Mouse (Mus musculus) CH12.LX (cell line): Measurements from ENCODE around the gene Kcnd1. TPM values are rescaled to one million over a fixed set of nuclear protein-coding genes. Genes with fewer than 3 reads are reported as not detected.

Source experiments
- DNase-seq: peaks from one replicate; pipeline ENCODE4 v3.0.0-alpha.2; 2013; ENCODE audit errors: extremely low read depth
- H3K27ac ChIP-seq: 2 replicates; pipeline ENCODE4 v1.5.1; 2012; ENCODE audit warnings: low read depth, mild to moderate bottlenecking, control low read depth, moderate library complexity; ENCODE audit not compliant: insufficient read depth
- H3K27me3 ChIP-seq: replicated peaks from 2 replicates; pipeline ENCODE3; 2012; ENCODE audit warnings: inconsistent platforms
- H3K36me3 ChIP-seq, 2 experiments: replicated peaks in 1 of 2; 2 replicates each; pipeline versions ENCODE3 to v1.6.1; 2012; ENCODE audit warnings: inconsistent platforms in 1 of 2, low read length in 1 of 2, mild to moderate bottlenecking in 1 of 2, mixed read lengths in 1 of 2, moderate library complexity in 1 of 2; ENCODE audit not compliant: control insufficient read depth in 1 of 2, insufficient read depth in 1 of 2
- H3K4me1 ChIP-seq, 2 experiments: 2 replicates each; pipeline ENCODE4 v1.6.1; 2012; ENCODE audit warnings: inconsistent platforms in 1 of 2, moderate library complexity in 1 of 2; ENCODE audit not compliant: insufficient read depth in 2 of 2, control insufficient read depth in 1 of 2
- H3K4me2 ChIP-seq: 2 replicates; pipeline ENCODE4 v1.6.1; 2012; ENCODE audit warnings: low read depth, mild to moderate bottlenecking, control low read depth; ENCODE audit not compliant: poor library complexity, insufficient read depth, severe bottlenecking
- H3K4me3 ChIP-seq, 3 experiments: fragments of 150-350 bp in 1 of 3; sonication (generic) in 1 of 3; replicated peaks in 1 of 3; 2 replicates each; pipeline versions ENCODE3 to v1.5.1; 2011 to 2012; ENCODE audit warnings: low read depth in 2 of 3, low read length in 2 of 3, mild to moderate bottlenecking in 2 of 3, moderate library complexity in 2 of 3, control low read depth in 1 of 3, improper control_type of control experiment in 1 of 3, inconsistent platforms in 1 of 3, mixed read lengths in 1 of 3; ENCODE audit not compliant: poor library complexity in 1 of 3
- H3K79me2 ChIP-seq: replicated peaks from 2 replicates; pipeline ENCODE4 v1.6.1; 2012; ENCODE audit warnings: mild to moderate bottlenecking, moderate library complexity; ENCODE audit not compliant: control insufficient read depth, poor library complexity, insufficient read depth, severe bottlenecking; ENCODE audit errors: extremely low read depth
- H3K9ac ChIP-seq: 2 replicates; pipeline ENCODE4 v1.6.1; 2012; ENCODE audit warnings: low read depth, mild to moderate bottlenecking, control low read depth, moderate library complexity; ENCODE audit not compliant: insufficient read depth
- H3K9me3 ChIP-seq: replicated peaks from 2 replicates; pipeline ENCODE3; 2012; ENCODE audit warnings: low read length, inconsistent platforms, mixed read lengths
- CHD1 ChIP-seq: IDR thresholded peaks from 2 replicates; pipeline ENCODE4 v1.6.1; 2012; ENCODE audit warnings: low read depth, low read length, improper control_type of control experiment, inconsistent platforms
- CHD2 ChIP-seq: IDR thresholded peaks from 2 replicates; pipeline ENCODE4 v1.6.1; 2011; ENCODE audit warnings: low read length, improper control_type of control experiment
- CTCF ChIP-seq, 2 experiments: IDR thresholded peaks in 1 of 2; conservative IDR thresholded peaks in 1 of 2; 2 replicates each; pipeline ENCODE4 v1.5.1; 2011 to 2012; ENCODE audit warnings: low read depth in 2 of 2, low read length in 2 of 2, improper control_type of control experiment in 1 of 2, inconsistent platforms in 1 of 2, mild to moderate bottlenecking in 1 of 2, moderate library complexity in 1 of 2
- E2F4 ChIP-seq: IDR thresholded peaks from 2 replicates; pipeline ENCODE4 v1.6.1; 2011; ENCODE audit warnings: low read depth, low read length, improper control_type of control experiment; ENCODE audit not compliant: insufficient replicate concordance
- ELF1 ChIP-seq: IDR thresholded peaks from 2 replicates; pipeline ENCODE4 v1.6.1; 2014; ENCODE audit warnings: low read depth, mild to moderate bottlenecking, inconsistent platforms, low read length, improper control_type of control experiment
- EP300 ChIP-seq: IDR thresholded peaks from 2 replicates; pipeline ENCODE4 v1.6.1; 2011; ENCODE audit warnings: low read length, improper control_type of control experiment
- ETS1 ChIP-seq: conservative IDR thresholded peaks from 2 replicates; pipeline ENCODE4 v1.6.1; 2012; ENCODE audit warnings: low read depth, mild to moderate bottlenecking, inconsistent platforms, low read length, improper control_type of control experiment, moderate library complexity
- GABPA ChIP-seq: IDR thresholded peaks from 2 replicates; pipeline ENCODE4 v1.6.1; 2012; ENCODE audit warnings: low read depth, low read length, improper control_type of control experiment, inconsistent platforms; ENCODE audit not compliant: insufficient replicate concordance
- HCFC1 ChIP-seq: IDR thresholded peaks from 2 replicates; pipeline ENCODE4 v1.6.1; 2012; ENCODE audit warnings: low read depth, mild to moderate bottlenecking, inconsistent platforms, low read length, improper control_type of control experiment
- JUN ChIP-seq: IDR thresholded peaks from 2 replicates; pipeline ENCODE4 v1.6.1; 2011; ENCODE audit warnings: low read depth, mild to moderate bottlenecking, low read length, improper control_type of control experiment, moderate library complexity; ENCODE audit not compliant: insufficient read depth
- JUND ChIP-seq: conservative IDR thresholded peaks from 2 replicates; pipeline ENCODE4 v1.6.1; 2011; ENCODE audit warnings: low read depth, low read length, improper control_type of control experiment
- KAT2A ChIP-seq: IDR thresholded peaks from 2 replicates; pipeline ENCODE4 v1.6.1; 2012; ENCODE audit warnings: low read length, improper control_type of control experiment, inconsistent platforms; ENCODE audit not compliant: insufficient replicate concordance
- MAFK ChIP-seq: IDR thresholded peaks from 2 replicates; pipeline ENCODE4 v1.6.1; 2011; ENCODE audit warnings: low read length, improper control_type of control experiment; ENCODE audit not compliant: insufficient replicate concordance
- MAZ ChIP-seq: IDR thresholded peaks from 2 replicates; pipeline ENCODE4 v1.6.1; 2012; ENCODE audit warnings: low read depth, mild to moderate bottlenecking, inconsistent platforms, low read length, improper control_type of control experiment, moderate library complexity
- MEF2A ChIP-seq: IDR thresholded peaks from 2 replicates; pipeline ENCODE4 v1.6.1; 2014; ENCODE audit warnings: low read depth, mild to moderate bottlenecking, inconsistent platforms, low read length, improper control_type of control experiment, borderline replicate concordance
- MXI1 ChIP-seq: IDR thresholded peaks from 2 replicates; pipeline ENCODE4 v1.6.1; 2011; ENCODE audit warnings: mild to moderate bottlenecking, low read depth, low read length, improper control_type of control experiment
- MYC ChIP-seq: IDR thresholded peaks from 2 replicates; pipeline ENCODE4 v1.6.1; 2011; ENCODE audit warnings: low read depth, mild to moderate bottlenecking, improper control_type of control experiment, low read length
- NELFE ChIP-seq: IDR thresholded peaks from 2 replicates; pipeline ENCODE4 v1.6.1; 2011; ENCODE audit warnings: low read depth, low read length, improper control_type of control experiment
- NRF1 ChIP-seq: IDR thresholded peaks from 2 replicates; pipeline ENCODE4 v1.6.1; 2014; ENCODE audit warnings: low read depth, mild to moderate bottlenecking, inconsistent platforms, low read length, improper control_type of control experiment, moderate library complexity
- PAX5 ChIP-seq: IDR thresholded peaks from 2 replicates; pipeline ENCODE4 v1.6.1; 2012; ENCODE audit warnings: low read length, inconsistent platforms, mixed read lengths
- POLR2A ChIP-seq: IDR thresholded peaks from 2 replicates; pipeline ENCODE4 v1.6.1; 2011; ENCODE audit warnings: low read depth, mild to moderate bottlenecking, improper control_type of control experiment, low read length
- POLR2AphosphoS2 ChIP-seq: IDR thresholded peaks from 2 replicates; pipeline ENCODE4 v1.6.1; 2011; ENCODE audit warnings: low read depth, low read length, improper control_type of control experiment
- RAD21 ChIP-seq: IDR thresholded peaks from 2 replicates; pipeline ENCODE4 v1.6.1; 2011; ENCODE audit warnings: low read depth, mild to moderate bottlenecking, low read length, improper control_type of control experiment, moderate library complexity
- SIN3A ChIP-seq: IDR thresholded peaks from 2 replicates; pipeline ENCODE4 v1.6.1; 2012; ENCODE audit warnings: low read length, improper control_type of control experiment, inconsistent platforms
- SMC3 ChIP-seq: IDR thresholded peaks from 2 replicates; pipeline ENCODE4 v1.6.1; 2011; ENCODE audit warnings: low read depth, low read length, improper control_type of control experiment
- TCF12 ChIP-seq: IDR thresholded peaks from 2 replicates; pipeline ENCODE4 v1.6.1; 2014; ENCODE audit warnings: low read depth, mild to moderate bottlenecking, inconsistent platforms, low read length, improper control_type of control experiment
- UBTF ChIP-seq: IDR thresholded peaks from 2 replicates; pipeline ENCODE4 v1.6.1; 2012; ENCODE audit warnings: low read depth, mild to moderate bottlenecking, inconsistent platforms, low read length, improper control_type of control experiment, moderate library complexity
- USF1 ChIP-seq: IDR thresholded peaks from 2 replicates; pipeline ENCODE4 v1.6.1; 2014; ENCODE audit warnings: low read depth, mild to moderate bottlenecking, inconsistent platforms, low read length, improper control_type of control experiment
- USF2 ChIP-seq: conservative IDR thresholded peaks from 2 replicates; pipeline ENCODE4 v1.6.1; 2011; ENCODE audit warnings: low read depth, low read length, improper control_type of control experiment
- ZMIZ1 ChIP-seq: IDR thresholded peaks from 2 replicates; pipeline ENCODE4 v1.6.1; 2012; ENCODE audit warnings: low read depth, mild to moderate bottlenecking, inconsistent platforms, low read length, improper control_type of control experiment
- dilution Hi-C: fragments of 300-500 bp; cut with MboI; formaldehyde crosslinking; loops from 2 replicates; pipeline ENCODE4 v1.14.3; 2020; ENCODE audit warnings: low sequenced_read_pairs; ENCODE audit not compliant: extremely low pct_unique_long_range_greater_than_20kb, extremely low pct_ligation_motif_present
- in situ Hi-C: fragments of 300-500 bp; cut with MboI; formaldehyde crosslinking; loops from 3 replicates; pipeline ENCODE4 v1.14.3; 2019; ENCODE audit warnings: low sequenced_read_pairs, low pct_ligation_motif_present, low pct_unique_long_range_greater_than_20kb, mixed read lengths
- polyA plus RNA-seq: library from polyadenylated mRNA; unstranded; fragments of >175 nt; gene quantifications from 2 replicates; pipeline ENCODE4 v1.2.1, GENCODE M21; 2012; ENCODE audit warnings: low read depth; ENCODE audit not compliant: insufficient read length
- total RNA-seq, 2 experiments: library from RNA; depleted of rRNA; stranded (reverse); fragments of 300-350 nt in 1 of 2; fragments of >200 nt in 1 of 2; gene quantifications; 2 replicates each; pipeline ENCODE4 v1.2.3; 2012 to 2014

Gene Kcnd1
- total and polyA plus RNA-seq, 3 experiments = 0.51 to 3.4 (median 0.63) TPM

- TF ChIP-seq MEF2A (no peak), USF2 (no peak), HCFC1 (peak; percentile 28), KAT2A (no peak), JUND (no peak)
Observed at GRCm38 (mm10) chrX:7878007-7878419, 55.9 kb downstream of the Kcnd1 start, which contains the start of gene Pim2 (continued).

GRCm38 (mm10) chrX:7878495-7878894, 56.4 kb downstream of the Kcnd1 start:
- peaks cover 42% of the 10 kb centered on the region for H3K79me2 ChIP-seq
- no peak overlapping the region for H3K4me2 ChIP-seq
- H3K36me3 ChIP-seq = peaks cover 39 to 48% of the 10 kb centered on the region in 2 experiments
- peak overlapping the region; percentile 90 for H3K27ac ChIP-seq
- H3K4me3 ChIP-seq = peak overlapping the region; percentile 79 to 100 (median 82)
- no peak for DNase-seq
- no peaks in the 10 kb centered on the region for H3K27me3 ChIP-seq
- peak overlapping the region; percentile 97 for H3K9ac ChIP-seq
- dilution Hi-C loops = no loop called here
- peaks cover 4 to 20% of the 10 kb centered on the region in 2 experiments; a peak in 2 of 4 replicates for H3K4me1 ChIP-seq
- H3K9me3 ChIP-seq = no peaks in the 10 kb centered on the region
- in situ Hi-C loops = no loop called here
- TF ChIP-seq UBTF = peak; percentile 16; the same call in 1 of the 2 replicates
- TF ChIP-seq POLR2A = no peak

GRCm38 (mm10) chrX:7879819-7880218, 57.7 kb downstream of the Kcnd1 start:
- in situ Hi-C loops (no loop called here), dilution Hi-C loops (no loop called here)
- H3K27ac ChIP-seq = peak overlapping the region; percentile 60
- no peaks in the 10 kb centered on the region for H3K9me3 ChIP-seq
- no peaks in the 10 kb centered on the region for H3K27me3 ChIP-seq
- peak overlapping the region; percentile 79 to 100 (median 82) for H3K4me3 ChIP-seq
- H3K4me2 ChIP-seq = peak overlapping the region; percentile 56
- peaks cover 42% of the 10 kb centered on the region for H3K79me2 ChIP-seq
- H3K4me1 ChIP-seq = peaks cover 4 to 20% of the 10 kb centered on the region in 2 experiments; a peak in 2 of 4 replicates
- peaks cover 30 to 35% of the 10 kb centered on the region in 2 experiments for H3K36me3 ChIP-seq
- peak overlapping the region; percentile 97 for H3K9ac ChIP-seq
- peak; percentile 89 for DNase-seq
- TF ChIP-seq MAZ (peak; percentile 73; the same call in 1 of the 2 replicates), CHD1 (no peak), CTCF (conservative IDR thresholded peaks at IDR 0.05 in 1 of 2, IDR thresholded peaks at IDR 0.05 in 1 of 2; ENCODE audit: low read depth in 2 of 2, low read length in 2 of 2) (peak in 1 of 2 experiments; percentile 72; a peak in 2 of 4 replicates), NELFE (no peak), TCF12 (no peak), E2F4 (no peak), SMC3 (peak; percentile 80), RAD21 (peak; percentile 67), MXI1 (peak; percentile 74), PAX5 (no peak), EP300 (no peak), USF1 (no peak), ZMIZ1 (no peak), POLR2AphosphoS2 (0 out of 2 replicates have a peak, but pooled peaks have one; percentile 28), POLR2A (0 out of 2 replicates have a peak, but pooled peaks have one; percentile 22), SIN3A (peak; percentile 69), HCFC1 (no peak), NRF1 (peak; percentile 82), ELF1 (no peak), KAT2A (no peak), MAFK (no peak), MYC (no peak), ETS1 (no peak), CHD2 (no peak), MEF2A (no peak), JUN (no peak), GABPA (no peak)
